Mouse (Mus musculus) testis, adult 2 months (tissue): ENCODE measurements around the gene B3gat2. TPM values are rescaled to one million over a fixed set of nuclear protein-coding genes. Genes with fewer than 3 reads are reported as not detected.

Experiments used
- H3K27ac ChIP-seq: fragments of 200-500 bp; 2 replicates; pipeline ENCODE4 v1.5.1; 2012; ENCODE audit warnings: low read depth, low read length; ENCODE audit not compliant: control insufficient read depth, insufficient read depth
- H3K27me3 ChIP-seq: fragments of 200-500 bp; 2 replicates; pipeline ENCODE4 v1.6.1; 2012; ENCODE audit warnings: mild to moderate bottlenecking, low read length, moderate library complexity; ENCODE audit not compliant: control insufficient read depth, insufficient read depth
- H3K36me3 ChIP-seq: fragments of 200-500 bp; 2 replicates; pipeline ENCODE4 v1.6.1; 2012; ENCODE audit warnings: mild to moderate bottlenecking, low read length; ENCODE audit not compliant: control insufficient read depth, insufficient read depth
- H3K4me1 ChIP-seq: fragments of 200-500 bp; 2 replicates; pipeline ENCODE4 v1.6.1; 2012; ENCODE audit warnings: low read length; ENCODE audit not compliant: control insufficient read depth, insufficient read depth
- H3K4me3 ChIP-seq: fragments of 200-500 bp; 2 replicates; pipeline ENCODE4 v1.5.1; 2012; ENCODE audit warnings: low read depth, mild to moderate bottlenecking, low read length, moderate library complexity, mixed read lengths; ENCODE audit not compliant: control insufficient read depth
- CTCF ChIP-seq: fragments of 200-500 bp; IDR thresholded peaks from 2 replicates; pipeline ENCODE4 v1.5.1; 2012; ENCODE audit warnings: low read depth, mild to moderate bottlenecking, inconsistent platforms, low read length, moderate library complexity; ENCODE audit not compliant: control insufficient read depth, insufficient read depth, insufficient replicate concordance
- POLR2A ChIP-seq: fragments of 200-500 bp; IDR thresholded peaks from 2 replicates; pipeline ENCODE4 v1.6.1; 2012; ENCODE audit warnings: low read depth, mild to moderate bottlenecking, inconsistent platforms, low read length, moderate library complexity; ENCODE audit not compliant: control insufficient read depth
- polyA plus RNA-seq: library from polyadenylated mRNA; depleted of rRNA; stranded (reverse); fragments of >200 nt; gene quantifications from 2 replicates; pipeline ENCODE4 v1.2.3, GENCODE M21; 2012; rRNA removed

B3gat2 gene
- polyA plus RNA-seq: 0.04 and 0.07 TPM in 2 replicates

- Histone ChIP-seq H3K4me1 (peaks cover 20% of the 10 kb centered on the region), H3K27me3 (no peaks in the 10 kb centered on the region; the same call in 1 of the 2 replicates), H3K27ac (no peak within 1 kb of the TSS), H3K4me3 (peak within 1 kb of the TSS; percentile 69), H3K36me3 (no peaks in the 10 kb centered on the region)
- no peak for TF ChIP-seq CTCF
- no peak for TF ChIP-seq POLR2A
Observed at GRCm38 (mm10) chr1:23761502-23762135, at the start of gene B3gat2. B3gat2 (plus strand) TSS chr1:23761753.

GRCm38 (mm10) chr1:23720326-23720725 lies 41.2 kb upstream of the B3gat2 start:
- no peak for TF ChIP-seq CTCF
- no peak for TF ChIP-seq POLR2A
- no peaks in the 10 kb centered on the region for H3K36me3 ChIP-seq

DNA sequence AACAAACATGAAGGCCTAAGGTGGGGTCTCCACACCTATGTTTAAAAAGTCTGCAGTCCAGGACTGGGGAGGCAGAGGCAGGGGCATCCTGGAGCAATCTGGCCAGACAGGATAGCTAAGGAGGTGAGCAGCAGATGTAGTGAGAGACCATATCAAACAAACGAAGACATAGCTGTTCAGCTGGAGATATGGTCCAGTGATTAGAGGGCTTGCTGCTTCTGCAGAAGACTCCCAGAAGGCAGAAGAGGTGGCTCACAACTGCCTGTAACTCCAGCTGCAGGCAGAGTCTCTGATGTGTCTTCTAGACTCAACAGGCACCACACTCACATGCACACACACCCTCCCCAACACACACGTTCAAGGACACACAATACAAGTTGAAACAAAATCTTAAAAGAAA lies 40.5 kb upstream of the B3gat2 start:
- Histone ChIP-seq H3K27ac (no peak overlapping the region), H3K4me3 (no peak overlapping the region), H3K36me3 (no peaks in the 10 kb centered on the region), H3K4me1 (no peaks in the 10 kb centered on the region), H3K27me3 (no peaks in the 10 kb centered on the region)
- TF ChIP-seq POLR2A (no peak), CTCF (no peak)

More at GRCm38 (mm10) chr1:23720326-23720725, 41.2 kb upstream of the B3gat2 start:
- H3K4me3 ChIP-seq: no peak overlapping the region
- H3K4me1 ChIP-seq: no peaks in the 10 kb centered on the region
- H3K27ac ChIP-seq: no peak overlapping the region
- H3K27me3 ChIP-seq: no peaks in the 10 kb centered on the region

GRCm38 (mm10) chr1:23722469-23723372 lies 38.8 kb upstream of the B3gat2 start:
- Histone ChIP-seq H3K4me1 (no peaks in the 10 kb centered on the region), H3K27ac (no peak overlapping the region), H3K27me3 (no peaks in the 10 kb centered on the region), H3K4me3 (no peak overlapping the region), H3K36me3 (no peaks in the 10 kb centered on the region)
- TF ChIP-seq POLR2A (no peak), CTCF (no peak)

DNA sequence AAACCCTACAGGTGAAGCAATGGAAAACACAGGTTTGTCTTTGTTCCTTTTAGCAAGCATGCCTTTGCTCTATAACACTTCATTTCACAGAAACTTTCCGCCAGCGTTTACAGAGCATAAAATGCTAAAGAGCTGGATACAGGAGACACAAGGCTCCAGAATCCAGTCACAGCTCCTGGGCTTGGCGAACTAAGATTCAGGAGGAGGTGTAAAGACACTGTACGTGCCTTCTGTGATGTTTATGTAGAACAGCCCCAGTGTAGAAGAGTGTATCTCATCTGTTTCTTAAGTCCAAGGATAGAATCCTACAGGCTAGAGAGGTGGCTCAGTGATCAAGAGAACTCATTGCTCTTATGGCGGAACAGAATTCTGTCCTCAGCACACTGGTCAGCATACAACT lies 30.2 kb upstream of the B3gat2 start:
- TF ChIP-seq POLR2A (no peak), CTCF (no peak)
- no peaks in the 10 kb centered on the region for H3K27me3 ChIP-seq

DNA sequence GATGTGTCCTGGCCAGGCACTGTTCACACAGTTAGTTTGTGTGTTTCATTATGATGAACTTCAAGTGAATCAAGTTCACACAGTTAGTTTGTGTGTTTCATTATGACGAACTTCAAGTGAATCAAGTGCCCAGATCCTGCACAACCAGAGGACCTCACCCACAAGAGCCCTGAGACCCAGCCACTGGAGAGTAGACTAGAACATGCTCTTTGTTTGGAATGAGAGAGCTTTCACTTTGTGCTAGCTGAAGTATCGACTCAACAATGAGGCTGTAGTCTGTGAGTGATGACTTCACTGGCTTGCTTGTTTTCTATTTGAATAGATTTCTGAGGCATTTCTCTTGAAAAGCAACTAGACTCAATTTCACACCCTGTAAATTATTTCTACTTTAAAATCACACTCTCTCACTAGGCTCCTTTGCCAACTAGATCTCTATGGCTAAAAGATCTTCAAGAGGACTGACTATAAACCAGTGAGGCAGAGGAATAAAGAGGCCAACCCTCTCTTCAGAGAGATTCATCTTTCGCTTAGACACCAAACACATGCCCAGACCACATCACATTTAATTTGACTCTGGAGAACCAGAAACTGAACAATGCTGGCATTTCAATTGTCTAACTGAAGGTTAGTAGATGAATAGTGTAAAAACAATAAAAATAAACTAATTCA lies 10.6 kb upstream of the B3gat2 start:
- TF ChIP-seq POLR2A: no peak
- no peak for TF ChIP-seq CTCF
- H3K4me1 ChIP-seq: no peaks in the 10 kb centered on the region
- H3K27ac ChIP-seq: no peak overlapping the region
- H3K36me3 ChIP-seq: no peaks in the 10 kb centered on the region
- H3K4me3 ChIP-seq: no peak overlapping the region
- no peaks in the 10 kb centered on the region for H3K27me3 ChIP-seq

More for the DNA sequence above, 30.2 kb upstream of the B3gat2 start:
- Histone ChIP-seq H3K27ac (no peak overlapping the region), H3K4me3 (no peak overlapping the region), H3K4me1 (no peaks in the 10 kb centered on the region), H3K36me3 (no peaks in the 10 kb centered on the region)

DNA sequence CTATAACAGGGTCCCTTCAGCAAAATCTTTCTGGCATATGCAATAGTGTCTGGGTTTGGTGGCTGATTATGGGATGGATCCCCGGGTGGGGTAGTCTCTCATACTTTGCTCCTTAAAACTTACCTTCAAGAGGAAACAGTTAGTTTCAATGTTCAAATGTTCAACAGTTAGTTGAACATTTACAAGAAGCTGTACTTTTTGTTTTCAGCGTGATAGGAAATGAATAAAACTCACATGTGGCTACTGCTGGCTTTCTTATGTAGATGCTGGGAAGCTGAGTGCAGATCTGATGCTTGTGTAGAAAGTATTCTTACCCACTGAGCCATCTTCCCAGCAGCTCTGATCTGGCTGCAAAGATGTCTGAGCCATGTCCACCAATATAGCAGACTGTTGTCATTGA lies 8.5 kb upstream of the B3gat2 start:
- H3K27me3 ChIP-seq: no peaks in the 10 kb centered on the region
- H3K4me1 ChIP-seq: no peaks in the 10 kb centered on the region
- H3K27ac ChIP-seq: no peak overlapping the region
- TF ChIP-seq POLR2A (no peak), CTCF (no peak)
- H3K4me3 ChIP-seq: no peak overlapping the region
- no peaks in the 10 kb centered on the region for H3K36me3 ChIP-seq
